Mouse (Mus musculus): Measurements from ENCODE around the gene Efcab14. TPM values are rescaled to one million over a fixed set of nuclear protein-coding genes. Genes with fewer than 3 reads are reported as not detected.

Gene Efcab14
- polyA plus RNA-seq (2012; rRNA removed) = 17.9 and 24.6 TPM in 2 replicates

GRCm38 (mm10) chr4:115737551-115738041 lies at the start of gene Efcab14:
Gene Efcab14 (plus strand): TSS chr4:115737744.

GRCm38 (mm10) chr4:115780918-115781317 lies 43.4 kb downstream of the Efcab14 start, which contains the start of gene Tex38:
Gene Tex38 (minus strand): TSS chr4:115781018.

GRCm38 (mm10) chr4:115784769-115785510 lies 47.4 kb downstream of the Efcab14 start, which contains the start of gene Atpaf1:
Gene Atpaf1 (plus strand): TSS chr4:115784812.

Other genes with a start within 250 kb of the Efcab14 start
- gene Cyp4a14, start 241.6 kb upstream of the Efcab14 start, polyA plus RNA-seq (2012; rRNA removed) = not detected in 2 replicates
- gene Cyp4a10, start 219.5 kb upstream of the Efcab14 start, polyA plus RNA-seq (2012; rRNA removed) = not detected in 2 replicates
- 0.10 TPM in 1 of 2 replicates, not detected in the other for gene Cyp4a31, start 174.1 kb upstream of the Efcab14 start, polyA plus RNA-seq (2012; rRNA removed)
- not detected in 2 replicates for gene Cyp4a32, start 136.8 kb upstream of the Efcab14 start, polyA plus RNA-seq (2012; rRNA removed)
- gene Cyp4b1, start 90.0 kb upstream of the Efcab14 start, polyA plus RNA-seq (2012; rRNA removed) = 0.08 and 0.19 TPM in 2 replicates
- gene Tex38, start 43.3 kb downstream of the Efcab14 start, polyA plus RNA-seq (2012; rRNA removed) = 0.42 and 1.2 TPM in 2 replicates
- 27.5 and 28.1 TPM in 2 replicates for gene Atpaf1, start 47.1 kb downstream of the Efcab14 start, polyA plus RNA-seq (2012; rRNA removed)
- 6.5 and 8.0 TPM in 2 replicates for gene Mob3c, start 90.3 kb downstream of the Efcab14 start, polyA plus RNA-seq (2012; rRNA removed)
- gene Mknk1, start 101.5 kb downstream of the Efcab14 start, polyA plus RNA-seq (2012; rRNA removed) = 39.5 and 41.0 TPM in 2 replicates
- not detected in 2 replicates for gene Kncn, start 146.7 kb downstream of the Efcab14 start, polyA plus RNA-seq (2012; rRNA removed)
- gene 6430628N08Rik, start 152.9 kb downstream of the Efcab14 start, polyA plus RNA-seq (2012; rRNA removed) = 0.04 and 0.23 TPM in 2 replicates
- 5.4 and 9.1 TPM in 2 replicates for gene Dmbx1, start 202.2 kb downstream of the Efcab14 start, polyA plus RNA-seq (2012; rRNA removed)